Mouse (Mus musculus): ENCODE results near the gene Tstd2.

Gene Tstd2

GRCm38 (mm10) chr4:46117536-46117935 lies 21.0 kb downstream of the Tstd2 start:
- DNase-seq, result no peak

- DNase-seq, result no peak
Observed at GRCm38 (mm10) chr4:46116544-46117175, 21.8 kb downstream of the Tstd2 start.

GRCm38 (mm10) chr4:46115308-46115707 lies 23.2 kb downstream of the Tstd2 start:
- DNase-seq, result no peak

DNA sequence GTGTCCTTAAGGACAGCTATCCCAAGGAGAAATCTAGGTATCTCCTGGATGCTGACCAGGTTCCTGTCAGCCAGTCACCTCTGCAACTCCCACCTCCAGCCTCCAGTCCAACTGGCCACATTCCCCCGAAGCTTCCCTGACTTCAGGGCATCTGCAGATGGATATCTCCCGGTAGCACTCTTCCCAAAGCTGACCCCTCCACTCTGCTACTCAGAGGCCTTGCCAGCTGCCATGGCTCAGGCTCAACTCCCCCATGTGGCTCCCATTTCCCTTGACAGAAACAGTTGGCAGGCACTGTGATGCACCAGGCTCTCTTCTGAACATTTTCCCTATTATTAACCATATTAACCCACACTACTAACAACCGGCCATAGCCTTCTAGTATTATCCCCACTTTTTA lies 27.1 kb downstream of the Tstd2 start:
- no peak for DNase-seq

DNA sequence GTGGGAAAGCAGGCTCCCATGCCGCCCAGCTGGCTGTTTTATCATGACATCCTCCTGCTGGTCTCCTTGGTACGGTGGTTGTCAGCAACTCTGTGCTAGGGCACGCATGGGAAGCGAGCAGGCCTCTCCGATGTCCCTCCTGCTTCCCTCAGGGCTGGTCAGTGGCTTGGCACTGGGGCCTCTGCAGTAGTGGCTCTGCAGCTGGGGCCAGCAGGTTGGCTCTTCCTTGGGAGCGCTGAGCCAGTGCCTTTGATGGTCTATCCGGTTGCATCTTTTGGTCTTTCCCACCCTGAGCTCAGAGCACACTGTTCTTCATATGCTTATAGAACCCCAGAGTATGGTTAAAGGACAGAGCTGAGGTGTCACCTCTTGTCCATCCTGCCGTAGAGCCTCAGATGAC lies 28.4 kb downstream of the Tstd2 start:
- no peak for DNase-seq

GRCm38 (mm10) chr4:46102078-46102769 lies 36.3 kb downstream of the Tstd2 start:
- no peak for DNase-seq

DNA sequence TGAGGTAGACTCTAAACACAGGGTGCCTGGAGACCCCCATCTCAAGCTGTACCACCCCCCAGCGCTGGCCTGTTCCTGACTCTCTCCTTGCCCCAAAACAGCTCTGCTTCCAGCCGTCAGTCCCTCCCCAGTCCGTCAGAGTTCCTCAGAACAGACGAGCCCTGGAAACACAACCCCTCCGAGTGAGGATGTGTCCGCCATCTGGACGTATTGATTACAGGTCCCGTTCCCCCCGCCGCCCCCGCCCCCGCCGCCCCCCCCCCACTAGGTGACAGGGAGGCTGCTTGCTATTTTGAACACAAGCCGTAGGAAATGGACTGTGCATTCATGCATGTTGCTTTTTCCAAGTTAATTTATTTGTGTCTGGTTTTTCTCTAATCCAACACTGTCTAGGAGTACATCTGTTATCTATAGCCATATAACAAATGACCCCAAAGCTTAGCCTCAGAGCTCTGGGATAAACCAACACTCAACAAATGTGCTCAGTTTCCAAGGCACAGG lies 37.2 kb downstream of the Tstd2 start:
- DNase-seq, result no peak

DNA sequence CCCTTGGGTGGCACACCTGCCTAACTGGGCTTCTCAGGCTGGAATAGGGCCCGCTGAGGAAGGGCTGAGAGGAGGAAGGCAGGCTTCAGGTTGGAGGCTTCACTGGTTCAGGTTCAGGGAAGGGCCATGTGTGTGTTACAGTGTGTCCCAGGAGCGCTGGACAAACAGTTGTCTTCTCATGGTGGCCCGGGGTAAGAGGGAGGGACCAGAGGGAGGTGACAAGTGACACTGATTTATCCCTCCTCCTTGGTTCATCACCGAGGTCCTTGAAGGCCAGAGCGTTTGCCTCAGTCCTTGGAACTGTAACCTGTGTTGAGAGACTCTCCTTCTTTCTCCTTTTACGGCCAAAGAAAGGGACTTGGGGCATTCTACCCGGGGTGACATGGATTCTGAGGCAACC lies 38.0 kb downstream of the Tstd2 start:
- no peak for DNase-seq

DNA sequence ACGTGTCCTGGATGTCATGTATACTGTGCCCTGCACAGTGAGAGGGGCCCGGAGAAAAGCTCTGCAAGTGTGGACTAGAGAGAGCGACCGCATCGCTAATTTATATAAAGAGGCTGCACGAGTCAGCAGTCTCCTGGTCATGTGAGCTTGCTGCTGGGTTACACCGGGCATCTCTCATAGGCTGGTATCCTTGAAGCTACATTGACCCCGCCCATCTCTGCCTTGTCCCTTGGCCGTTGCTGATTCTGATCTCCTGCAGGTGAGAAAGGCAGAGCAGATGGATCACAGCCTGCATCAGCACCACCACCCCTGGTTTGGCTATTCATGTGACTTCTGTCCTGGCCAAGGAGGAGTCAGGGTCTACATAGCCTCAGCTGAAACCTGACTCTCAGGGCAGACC lies 39.4 kb downstream of the Tstd2 start:
- DNase-seq, result no peak

- no peak for DNase-seq
Observed at GRCm38 (mm10) chr4:46097591-46097990, 40.9 kb downstream of the Tstd2 start.

- no peak for DNase-seq
Observed at GRCm38 (mm10) chr4:46096546-46096945, 41.9 kb downstream of the Tstd2 start.

DNA sequence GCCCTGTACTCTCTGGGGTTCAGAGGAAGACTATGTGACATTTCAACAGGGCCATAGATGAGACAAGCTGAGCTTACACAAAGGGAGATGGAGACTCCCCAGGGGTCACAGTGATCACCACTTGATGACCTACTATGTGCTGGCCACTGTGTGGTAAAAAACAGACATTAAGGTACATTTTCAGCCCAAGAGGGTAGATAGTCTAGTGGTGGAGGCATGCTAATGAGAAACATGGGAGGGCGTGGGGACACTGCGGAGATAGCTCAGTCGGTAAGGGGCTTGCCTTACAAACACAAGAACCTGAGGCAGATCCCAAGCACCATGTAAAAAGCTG lies 42.7 kb downstream of the Tstd2 start:
- DNase-seq, result no peak

GRCm38 (mm10) chr4:46094916-46095825 lies 43.3 kb downstream of the Tstd2 start:
- no peak for DNase-seq

DNA sequence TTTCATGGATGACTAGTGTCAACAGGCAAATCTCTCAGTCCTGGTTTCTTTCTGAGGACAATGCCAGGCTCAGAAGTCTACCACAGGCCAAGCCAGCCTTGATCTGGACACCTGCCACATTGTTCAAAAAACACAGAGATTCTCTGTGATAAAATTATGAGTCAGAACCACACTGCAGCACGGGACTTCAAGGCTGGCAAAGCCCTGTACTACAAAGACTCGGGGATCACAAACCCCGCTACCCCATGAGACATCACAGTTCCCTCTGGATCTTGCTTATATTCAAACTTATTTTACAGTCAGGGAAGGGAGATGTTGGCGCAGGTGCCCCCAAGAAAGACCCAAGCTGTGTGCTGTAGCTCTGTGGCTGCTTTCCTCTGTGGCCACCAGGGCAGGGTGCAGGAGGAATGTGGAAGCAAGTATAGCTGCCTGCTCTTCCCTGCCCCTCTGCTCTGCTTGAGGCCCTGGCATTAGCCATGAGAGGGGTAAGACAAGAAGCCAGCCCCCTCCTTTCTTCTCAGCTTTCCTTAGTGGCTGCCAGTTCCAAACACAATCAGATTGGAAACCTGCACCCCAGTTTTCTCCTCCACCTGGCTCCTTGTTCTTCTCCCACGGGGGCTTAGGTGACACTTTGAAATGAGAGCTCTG lies 45.9 kb downstream of the Tstd2 start:
- no peak for DNase-seq

- no peak for DNase-seq
Observed at GRCm38 (mm10) chr4:46089524-46090125, 48.9 kb downstream of the Tstd2 start.

GRCm38 (mm10) chr4:46087852-46088251 lies 50.6 kb downstream of the Tstd2 start:
- DNase-seq, result no peak

GRCm38 (mm10) chr4:46087427-46087771 lies 51.1 kb downstream of the Tstd2 start:
- no peak for DNase-seq

- DNase-seq, result no peak
Observed at GRCm38 (mm10) chr4:46086718-46087426, 51.6 kb downstream of the Tstd2 start.

DNA sequence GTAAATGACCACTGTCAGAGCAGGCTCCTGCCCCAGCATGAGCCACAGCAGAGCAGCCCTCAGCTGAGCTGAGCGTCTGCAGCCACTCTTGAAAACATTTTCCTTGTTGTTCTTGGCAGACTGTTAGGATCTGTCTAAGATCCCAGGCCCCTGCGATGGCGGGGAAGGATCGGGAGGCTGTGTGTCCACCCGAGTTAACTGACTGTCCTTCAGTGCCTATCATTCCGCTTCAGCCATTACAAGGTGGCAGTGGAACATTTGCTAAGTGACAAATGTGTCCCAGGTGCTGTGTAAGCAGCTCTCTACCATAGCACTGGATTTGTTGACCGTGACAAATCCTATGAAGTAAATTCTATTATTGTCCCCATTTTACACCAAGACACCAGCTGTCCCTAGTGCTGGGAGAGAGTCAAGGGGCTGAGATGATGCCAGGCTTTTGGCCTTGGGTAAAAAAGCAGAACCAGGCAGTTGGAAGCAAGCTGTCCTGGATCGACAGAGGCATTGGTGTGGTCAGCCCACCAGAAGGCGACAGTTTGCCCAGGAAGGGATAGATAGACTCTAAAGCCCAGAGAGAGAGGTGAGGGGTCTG lies 53.2 kb downstream of the Tstd2 start:
- DNase-seq, result no peak

DNA sequence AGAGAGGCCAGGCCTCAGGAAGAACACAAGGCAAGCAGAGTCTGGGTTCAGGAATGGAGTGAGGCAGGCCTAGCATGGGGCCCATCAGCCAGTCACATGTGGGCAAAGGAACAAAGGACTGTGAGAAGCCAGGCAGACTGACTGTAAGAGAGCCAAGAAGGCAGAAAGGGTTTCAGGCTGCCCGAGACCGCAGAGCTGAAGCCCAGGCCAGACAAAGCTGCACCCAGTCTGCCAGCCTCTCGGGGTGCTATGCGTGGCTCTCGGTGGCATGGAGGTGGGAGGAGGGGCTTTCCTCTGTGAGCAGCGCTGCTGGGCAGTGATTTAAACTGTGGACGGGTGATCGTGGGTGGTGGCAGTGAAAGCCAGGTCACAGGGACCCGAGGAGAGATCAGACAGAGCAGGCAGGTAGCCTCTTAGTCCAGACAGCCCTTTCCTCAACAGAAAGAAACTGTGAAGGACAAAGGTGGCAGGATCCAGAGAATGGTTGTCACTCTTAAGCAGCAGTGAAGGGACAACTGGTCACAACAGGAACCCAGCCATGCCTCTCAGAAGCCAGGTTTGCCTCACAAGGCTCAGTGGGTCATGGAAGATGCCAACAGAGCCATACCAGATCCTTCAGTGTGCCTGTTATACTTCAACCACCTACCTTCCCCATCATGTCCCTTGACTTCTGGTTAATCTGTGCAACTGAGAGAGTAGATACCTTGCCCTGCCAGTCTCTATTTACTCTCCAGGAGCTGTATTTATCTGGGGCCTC lies 53.9 kb downstream of the Tstd2 start:
- DNase-seq, result no peak

- no peak for DNase-seq
Observed at GRCm38 (mm10) chr4:46082555-46082954, 55.9 kb downstream of the Tstd2 start.

Measured in spleen, adult 18-20 months (tissue).